Mouse (Mus musculus): ENCODE data around the gene Tnnt3.

DNA sequence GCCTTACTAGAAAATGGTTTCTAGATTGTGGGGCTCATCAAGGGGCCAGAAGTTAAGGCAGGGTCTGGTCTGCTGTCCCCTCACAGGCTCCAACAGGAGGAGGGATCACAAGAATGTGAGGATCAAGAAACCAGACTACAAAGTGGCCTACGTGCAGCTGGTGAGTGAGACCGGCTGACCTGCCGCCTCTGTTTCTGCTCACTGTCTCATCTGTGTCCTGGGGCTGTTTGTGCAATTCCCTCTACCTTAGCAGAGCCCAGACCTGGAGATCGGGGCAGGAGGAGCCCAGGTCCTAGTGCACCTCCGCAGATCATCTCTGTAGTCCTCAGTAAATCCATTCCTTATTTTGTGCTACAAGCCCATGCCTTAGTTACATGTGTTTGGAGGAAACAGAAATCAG is 38.5 kb downstream of the Tnnt3 start:
- TF ChIP-seq MAZ (IDR thresholded peaks at IDR 0.05; ENCODE audit: low read depth, low read length): no peak
- no peak for TF ChIP-seq USF1 (IDR thresholded peaks at IDR 0.05; ENCODE audit: low read depth, low read length)
- no peak for TF ChIP-seq USF2 (conservative IDR thresholded peaks at IDR 0.05; ENCODE audit: low read depth, low read length)
- TF ChIP-seq CTCF (conservative IDR thresholded peaks at IDR 0.05 in 1 of 2, IDR thresholded peaks at IDR 0.05 in 1 of 2; ENCODE audit: low read depth in 2 of 2, low read length in 2 of 2): no peak
- no peak for TF ChIP-seq POLR2A (IDR thresholded peaks at IDR 0.05; ENCODE audit: low read depth, low read length)
- TF ChIP-seq HCFC1 (IDR thresholded peaks at IDR 0.05; ENCODE audit: low read depth, low read length): no peak
- TF ChIP-seq KAT2A (IDR thresholded peaks at IDR 0.05; ENCODE audit: insufficient replicate concordance, low read length): no peak
- no peak for TF ChIP-seq EP300 (IDR thresholded peaks at IDR 0.05; ENCODE audit: low read length)
- no peak for TF ChIP-seq ELF1 (IDR thresholded peaks at IDR 0.05; ENCODE audit: low read depth, low read length)
- no peak for TF ChIP-seq TCF12 (IDR thresholded peaks at IDR 0.05; ENCODE audit: low read depth, low read length)
- no peak for TF ChIP-seq MXI1 (IDR thresholded peaks at IDR 0.05; ENCODE audit: low read depth, low read length)

All from CH12.LX (cell line).